Mouse (Mus musculus) cerebellum, postnatal 36 days (tissue): ENCODE data around the gene Rufy3.
A peak's percentile ranks its signal among the peaks of the same experiment; 100 is the strongest.

Source experiments
- DNase-seq, 2 experiments: peaks; one replicate each; pipeline ENCODE4 v3.0.0; 2021 to 2022; ENCODE audit warnings: mixed read lengths in 2 of 2

Rufy3 gene

GRCm38 (mm10) chr5:88575506-88576338 lies 10.9 kb downstream of the Rufy3 start:
- DNase-seq: no peak

DNA sequence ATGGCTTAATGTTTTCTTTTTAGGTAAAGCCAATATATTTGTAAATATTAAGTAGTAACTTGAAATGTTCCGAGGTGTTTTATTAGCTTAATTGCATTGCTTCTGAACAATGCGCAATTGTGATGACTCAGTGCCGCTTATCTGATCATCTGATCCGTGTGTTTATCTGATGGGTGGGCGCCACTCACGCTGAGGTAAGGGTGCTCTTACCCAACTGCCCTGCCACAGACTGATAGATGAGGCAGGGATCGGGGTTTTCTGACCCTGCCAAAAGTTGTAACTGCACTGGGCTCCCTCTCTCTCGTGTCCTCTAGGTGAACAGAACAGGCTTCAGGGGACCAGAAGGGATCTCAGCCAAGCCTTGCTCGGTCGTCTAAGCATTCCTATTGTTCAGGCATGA lies 15.8 kb downstream of the Rufy3 start:
- DNase-seq: no peak

GRCm38 (mm10) chr5:88581343-88581742 lies 16.5 kb downstream of the Rufy3 start:
- DNase-seq: no peak

DNA sequence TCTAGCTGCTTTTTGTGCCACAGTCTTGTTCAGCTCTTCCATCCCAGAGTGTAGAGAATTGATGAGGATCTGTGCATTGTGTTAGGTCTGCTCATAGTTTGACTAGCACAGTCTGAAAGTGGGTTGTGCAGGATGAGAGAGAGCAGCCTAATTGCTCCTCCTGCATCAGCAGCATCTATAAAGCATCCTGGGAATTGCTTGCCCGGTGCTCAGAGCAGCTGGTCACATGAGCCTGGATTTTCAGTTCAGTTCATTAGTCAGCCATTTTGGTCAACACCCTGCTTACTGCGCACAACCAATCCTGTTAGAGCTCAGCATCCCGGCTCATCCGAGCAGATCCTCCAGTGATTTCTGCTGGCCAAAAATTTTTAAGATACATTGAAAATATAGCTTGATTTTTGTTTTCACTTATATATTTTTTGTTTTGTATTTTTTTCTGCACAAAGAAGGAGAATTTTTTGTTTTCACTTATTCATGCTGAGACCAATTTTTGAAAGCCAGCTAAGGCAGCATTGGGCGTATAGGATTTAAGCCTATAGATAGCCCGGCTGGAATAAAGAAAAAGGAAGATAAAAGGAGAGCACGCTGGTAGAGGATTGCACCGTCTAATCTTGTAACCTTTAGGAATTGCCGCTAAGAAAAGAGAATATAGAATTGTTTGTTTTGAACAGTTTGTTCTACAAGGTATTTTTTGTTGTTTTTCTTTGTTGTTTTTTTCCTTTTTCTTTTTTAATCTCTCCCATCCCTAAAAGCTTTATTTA lies 18.6 kb downstream of the Rufy3 start:
- peak; percentile 83 to 90 for DNase-seq

- peak; percentile 47 to 63 for DNase-seq
Measured at GRCm38 (mm10) chr5:88584061-88584460, 19.2 kb downstream of the Rufy3 start.

DNA sequence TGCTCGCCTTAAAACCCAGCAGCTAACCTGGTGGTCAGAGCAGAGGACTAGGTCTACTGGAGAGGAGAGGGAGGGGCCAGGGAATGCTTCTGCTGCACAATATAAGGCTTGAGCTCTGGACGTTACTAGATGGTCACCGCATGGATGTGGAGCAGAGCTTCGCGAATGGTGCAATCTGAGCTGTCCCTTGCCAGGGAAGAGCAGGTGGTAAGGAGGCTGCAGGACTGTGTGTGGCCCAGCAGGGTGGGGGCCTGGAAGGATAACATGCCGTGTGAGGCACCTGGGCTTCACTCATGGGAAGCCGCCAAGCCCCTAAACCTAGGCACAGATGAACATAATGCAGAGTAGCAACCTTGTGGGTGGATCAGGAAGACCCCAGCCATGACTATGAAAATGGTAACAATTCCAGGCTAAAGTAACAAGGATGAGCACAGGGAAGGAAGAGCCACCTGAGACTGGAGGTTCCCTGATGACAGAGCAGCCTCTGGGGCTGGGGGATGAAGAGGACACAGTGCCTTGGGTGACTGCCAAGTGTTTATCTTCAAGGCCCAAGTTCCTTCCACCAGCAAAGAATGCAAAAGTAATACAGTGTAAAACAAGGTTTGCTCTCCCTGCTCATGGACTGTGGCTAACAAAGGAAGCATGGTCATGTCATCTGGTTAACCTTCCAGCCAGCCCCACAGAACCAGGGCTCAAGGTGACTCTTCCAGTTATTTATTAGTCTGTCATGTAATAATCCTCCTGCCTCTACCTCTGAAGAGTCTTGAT lies 21.8 kb downstream of the Rufy3 start:
- peak; percentile 77 to 79 for DNase-seq

DNA sequence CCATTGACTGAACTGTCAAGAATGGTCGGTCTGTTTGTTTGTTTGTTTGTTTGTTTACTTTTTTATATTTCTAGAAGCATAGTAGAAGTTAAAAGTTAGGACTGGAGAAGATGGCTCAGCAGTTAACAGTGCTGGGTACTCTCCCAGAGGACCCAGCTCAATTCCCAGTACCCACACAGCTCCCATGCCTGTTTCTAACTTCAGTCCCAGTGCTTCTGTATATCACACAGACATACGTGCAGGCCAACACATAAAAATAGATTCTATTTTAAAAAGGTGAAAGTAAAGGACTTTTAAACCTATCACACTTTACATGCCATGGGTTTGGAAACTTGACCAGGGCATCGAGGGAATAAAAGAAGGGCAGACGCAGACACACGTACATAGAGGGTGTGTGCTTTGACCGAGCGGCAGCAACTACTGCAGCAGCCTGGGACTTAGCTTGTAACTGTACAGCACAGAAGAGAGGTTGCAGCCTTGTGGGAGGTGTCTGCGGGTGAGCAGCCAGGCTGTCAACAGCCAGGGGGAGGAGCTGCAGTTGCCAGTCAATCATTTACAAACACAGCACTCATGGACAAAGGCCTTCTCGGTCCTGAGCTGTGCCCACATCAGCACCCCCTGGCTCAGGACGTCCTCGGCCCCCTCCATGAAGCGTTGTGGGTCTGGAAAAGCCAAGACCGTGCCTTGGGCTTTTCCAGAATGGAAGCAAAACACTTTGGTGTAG lies 22.5 kb downstream of the Rufy3 start:
- peak; percentile 22 to 28 for DNase-seq

- no peak for DNase-seq
Measured at GRCm38 (mm10) chr5:88588481-88588880, 23.6 kb downstream of the Rufy3 start.

DNA sequence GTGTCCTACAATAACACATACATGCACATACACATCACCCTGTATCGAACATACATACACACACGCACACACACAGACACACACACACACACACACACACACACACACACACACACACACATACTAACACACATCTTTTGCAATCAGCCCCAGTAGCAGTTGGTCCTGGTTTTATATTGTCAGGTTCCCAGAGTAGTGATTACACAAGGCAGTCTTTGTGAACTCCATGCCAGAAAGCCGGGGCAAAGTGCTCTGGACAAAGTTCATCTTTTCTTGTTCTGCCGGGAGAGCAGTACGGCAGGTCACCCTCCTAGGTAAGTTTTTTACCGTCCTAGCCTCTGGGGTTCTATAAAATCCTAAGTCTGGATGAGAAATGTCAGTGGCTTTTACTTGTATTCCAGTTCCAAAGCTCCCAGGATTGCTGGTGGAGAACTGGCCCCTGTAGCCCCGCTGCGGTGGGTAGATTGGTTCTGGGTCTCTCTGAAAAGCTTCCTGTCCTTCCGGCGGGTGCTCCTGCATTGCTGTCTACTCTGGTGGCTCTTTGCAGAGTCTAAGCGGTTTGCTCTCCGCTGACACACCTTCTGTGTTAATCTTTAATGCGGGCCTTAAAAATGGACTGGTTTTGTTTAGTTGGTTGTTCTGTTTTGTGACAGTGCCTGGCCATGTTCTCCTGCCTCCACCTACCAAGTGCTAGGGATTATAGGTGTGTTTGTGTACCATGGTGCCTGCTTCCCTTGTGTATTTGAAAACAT lies 28.8 kb downstream of the Rufy3 start:
- no peak for DNase-seq

DNA sequence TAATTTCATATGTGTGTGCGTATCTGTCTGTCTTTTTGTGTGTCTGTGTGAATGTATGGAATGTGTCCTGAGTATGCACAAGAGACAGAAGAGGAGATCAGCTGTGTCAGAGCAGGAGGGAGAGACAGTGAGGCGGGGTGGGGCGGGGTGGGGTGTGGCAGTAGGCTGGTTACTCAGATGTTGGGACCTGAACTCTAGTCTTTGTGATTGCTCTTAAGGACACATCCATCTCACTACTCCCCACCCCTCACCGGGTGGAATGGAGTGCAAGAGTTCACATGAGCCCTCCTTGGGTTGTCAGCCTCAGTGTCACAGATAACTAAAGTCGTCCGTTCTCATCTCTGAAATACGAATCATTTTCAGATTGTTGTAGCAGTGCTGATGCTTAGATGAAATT lies 29.3 kb downstream of the Rufy3 start:
- DNase-seq: no peak

GRCm38 (mm10) chr5:88595537-88596455 lies 31.0 kb downstream of the Rufy3 start:
- DNase-seq: no peak

- DNase-seq: no peak
Measured at GRCm38 (mm10) chr5:88598961-88599360, 34.1 kb downstream of the Rufy3 start.

DNA sequence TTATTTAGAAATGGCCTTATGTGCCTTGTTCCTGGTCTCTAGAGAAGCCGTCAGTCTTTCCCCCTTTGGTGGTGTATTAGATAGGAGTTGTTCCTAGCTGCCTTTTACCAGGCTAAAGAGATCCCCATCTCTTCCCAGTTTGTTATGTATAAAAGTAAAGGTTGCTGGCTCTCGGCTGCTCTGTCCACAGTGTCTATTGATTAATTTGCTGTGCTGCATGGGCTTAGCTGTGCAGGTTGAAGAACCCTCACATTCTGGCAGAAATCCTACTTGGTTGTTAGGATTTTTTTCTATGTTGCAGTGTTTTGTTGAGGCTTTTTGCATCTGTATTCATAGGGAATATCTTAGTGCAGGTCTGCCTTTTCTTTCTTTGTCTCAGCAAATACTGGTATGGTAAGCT lies 37.2 kb downstream of the Rufy3 start:
- DNase-seq: no peak

- DNase-seq: no peak
Measured at GRCm38 (mm10) chr5:88602713-88603112, 37.9 kb downstream of the Rufy3 start.

DNA sequence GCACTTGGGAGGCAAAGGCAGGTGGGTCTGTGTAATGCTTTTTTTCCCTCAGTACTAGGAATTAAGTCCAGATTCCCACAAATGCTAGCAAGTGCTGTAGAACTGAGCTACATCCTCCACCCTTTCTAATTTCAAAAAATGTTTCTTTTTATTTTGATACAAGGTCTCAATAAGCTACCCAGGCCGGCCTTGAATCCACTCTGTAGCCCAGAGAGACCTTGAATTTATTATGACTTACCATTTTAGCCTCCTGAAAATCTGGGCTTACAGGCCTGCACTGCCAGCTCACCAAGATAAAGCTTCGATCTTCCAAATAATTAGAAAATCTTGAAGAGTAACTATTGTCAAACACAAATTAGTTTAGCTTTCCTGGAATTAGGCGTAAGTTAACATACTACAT lies 39.2 kb downstream of the Rufy3 start:
- no peak for DNase-seq

DNA sequence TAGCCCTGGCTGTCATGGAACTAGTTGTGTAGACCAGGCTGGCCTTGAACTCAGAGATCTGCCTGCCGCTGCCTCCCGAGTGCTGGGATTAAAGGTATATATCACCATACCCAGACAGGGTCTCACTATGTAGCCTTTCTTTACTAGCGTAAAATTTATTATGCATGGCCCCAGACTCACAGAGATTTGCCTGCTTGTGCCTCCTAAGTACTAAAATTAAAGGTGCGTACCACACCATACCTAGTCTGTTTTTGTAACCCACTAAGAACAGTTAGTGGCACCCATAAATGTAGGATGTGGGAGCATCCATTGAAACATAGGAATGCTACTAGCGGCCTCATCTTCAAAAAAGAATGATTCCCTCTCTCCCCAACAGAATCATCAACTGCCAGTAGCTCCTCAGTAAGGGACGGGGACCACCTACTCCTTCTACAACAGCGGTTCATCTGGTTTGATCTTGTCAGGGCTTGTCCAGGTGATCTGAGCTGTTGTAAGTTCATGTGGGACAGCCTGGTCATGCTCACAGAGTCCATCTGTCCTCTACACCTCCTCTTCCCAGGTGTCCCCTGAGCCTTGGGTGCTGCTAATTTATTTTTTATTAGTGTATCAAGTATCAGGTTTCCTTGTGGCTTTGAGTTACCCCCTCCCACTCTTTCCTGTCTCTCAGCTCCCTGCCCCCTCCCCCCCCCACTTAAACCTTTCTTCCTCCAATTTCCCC lies 40.0 kb downstream of the Rufy3 start:
- DNase-seq: no peak

GRCm38 (mm10) chr5:88614129-88614528 lies 49.3 kb downstream of the Rufy3 start:
- no peak for DNase-seq

DNA sequence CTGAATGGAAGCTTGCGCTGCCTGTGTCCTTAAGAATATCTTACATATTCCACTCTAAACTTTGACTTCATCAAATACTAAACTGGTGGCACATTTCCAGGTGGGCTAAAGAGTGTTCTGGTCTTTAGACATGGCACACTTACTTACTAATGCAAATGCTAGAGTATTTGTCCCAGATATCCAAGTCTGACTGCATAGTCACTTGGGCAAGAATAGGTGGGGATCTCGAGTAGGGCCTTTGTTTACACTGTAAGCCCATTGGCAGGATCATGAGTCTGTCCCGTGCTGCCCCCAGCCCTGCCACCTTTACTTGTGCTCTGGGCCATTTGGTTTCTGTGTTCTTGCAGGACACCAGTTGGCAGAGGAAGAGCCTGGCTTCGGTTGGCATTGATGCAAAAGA lies 52.1 kb downstream of the Rufy3 start:
- DNase-seq: no peak

DNA sequence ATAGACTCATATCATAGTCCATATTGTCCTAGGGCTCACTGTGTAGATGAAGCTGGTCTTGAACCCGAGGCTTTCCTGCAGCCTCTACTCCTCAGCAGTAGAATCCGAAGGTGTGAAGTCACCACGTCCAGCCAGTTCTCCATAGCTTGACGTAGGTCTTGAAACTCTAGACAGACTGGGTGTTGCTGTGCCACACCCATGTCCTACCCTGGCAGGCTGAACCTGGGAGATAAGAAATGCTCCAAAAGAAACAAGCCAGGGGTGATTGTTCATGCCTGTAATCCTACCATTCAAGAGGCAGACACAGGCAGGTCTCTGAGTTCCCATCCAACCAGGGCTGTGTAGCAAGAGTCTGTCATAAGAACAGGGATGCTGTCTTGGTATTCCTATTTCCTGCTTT lies 62.7 kb downstream of the Rufy3 start:
- no peak for DNase-seq

GRCm38 (mm10) chr5:88629125-88629524 lies 64.3 kb downstream of the Rufy3 start:
- DNase-seq: no peak
